Mouse (Mus musculus): ENCODE measurements around the gene Ankrd31. TPM values are rescaled to one million over a fixed set of nuclear protein-coding genes. Genes with fewer than 3 reads are reported as not detected.

The Ankrd31 gene
- not detected in 2 replicates for polyA plus RNA-seq (2016; fragmentation: Nextera tagmentation; extraction: Ambion mirVana)

DNA sequence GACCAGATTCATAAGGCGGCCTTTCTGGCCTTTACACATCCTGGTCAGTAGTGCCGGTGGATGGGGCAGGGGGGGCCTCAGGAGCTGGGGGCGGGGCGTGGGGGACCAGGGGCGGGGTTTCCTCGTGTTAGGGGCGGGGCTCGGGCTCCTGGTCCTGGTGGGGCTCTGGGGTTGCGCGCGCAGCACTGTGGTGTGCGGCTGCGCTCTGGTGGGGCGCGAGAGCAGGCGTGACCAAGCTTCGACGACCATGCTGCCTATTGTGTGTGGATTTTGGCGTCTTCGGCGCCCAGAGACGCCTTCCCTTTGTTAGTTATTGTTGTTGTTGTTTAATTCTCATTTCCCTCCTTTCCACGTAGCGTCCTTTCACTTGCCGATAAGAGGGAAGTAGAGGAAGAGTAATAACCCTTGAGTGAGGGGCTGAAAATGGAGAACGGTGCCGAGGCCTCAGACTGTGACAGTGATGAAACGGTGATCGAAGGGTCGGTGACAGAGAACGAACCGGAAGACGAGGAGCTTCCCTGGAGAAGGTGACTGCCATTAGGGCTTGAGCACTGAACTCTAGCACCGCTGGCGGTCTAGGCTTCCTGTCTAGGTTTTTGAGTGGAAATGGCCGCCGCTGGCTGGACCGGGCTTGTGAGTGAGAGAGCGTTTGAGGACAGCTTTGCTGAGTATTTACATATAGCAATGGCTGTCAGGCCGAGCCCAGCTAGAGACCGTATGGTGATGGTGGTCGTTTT, at the start of gene Ankrd31:
Ankrd31 (plus strand) TSS at position 164 of the 737 bp plus-strand sequence.
- no peak for ATAC-seq (ENCODE audit: low FRiP score)
- Histone ChIP-seq H3K4me3 (replicated peaks) (no peak within 1 kb of the TSS), H3K4me1 (no peaks in the 10 kb centered on the region), H3K9ac (no peak within 1 kb of the TSS), H3K4me2 (no peak within 1 kb of the TSS), H3K36me3 (replicated peaks) (no peaks in the 10 kb centered on the region), H3K9me3 (no peaks in the 10 kb centered on the region), H3K27ac (no peak within 1 kb of the TSS), H3K27me3 (no peaks in the 10 kb centered on the region)
- 90% methylated on average over 42 of the region's 42 CpGs for whole genome bisulfite sequencing

GRCm38 (mm10) chr13:96702567-96703278, 45.3 kb upstream of the Ankrd31 start:
- 76% methylated on average over 9 of the region's 9 CpGs for WGBS
- Histone ChIP-seq H3K4me3 (replicated peaks) (no peak overlapping the region), H3K4me1 (no peaks in the 10 kb centered on the region), H3K36me3 (replicated peaks) (no peaks in the 10 kb centered on the region), H3K27ac (no peak overlapping the region), H3K9me3 (no peaks in the 10 kb centered on the region), H3K27me3 (no peaks in the 10 kb centered on the region), H3K4me2 (no peak overlapping the region), H3K9ac (no peak overlapping the region)
- no peak for ATAC-seq (ENCODE audit: low FRiP score)

DNA sequence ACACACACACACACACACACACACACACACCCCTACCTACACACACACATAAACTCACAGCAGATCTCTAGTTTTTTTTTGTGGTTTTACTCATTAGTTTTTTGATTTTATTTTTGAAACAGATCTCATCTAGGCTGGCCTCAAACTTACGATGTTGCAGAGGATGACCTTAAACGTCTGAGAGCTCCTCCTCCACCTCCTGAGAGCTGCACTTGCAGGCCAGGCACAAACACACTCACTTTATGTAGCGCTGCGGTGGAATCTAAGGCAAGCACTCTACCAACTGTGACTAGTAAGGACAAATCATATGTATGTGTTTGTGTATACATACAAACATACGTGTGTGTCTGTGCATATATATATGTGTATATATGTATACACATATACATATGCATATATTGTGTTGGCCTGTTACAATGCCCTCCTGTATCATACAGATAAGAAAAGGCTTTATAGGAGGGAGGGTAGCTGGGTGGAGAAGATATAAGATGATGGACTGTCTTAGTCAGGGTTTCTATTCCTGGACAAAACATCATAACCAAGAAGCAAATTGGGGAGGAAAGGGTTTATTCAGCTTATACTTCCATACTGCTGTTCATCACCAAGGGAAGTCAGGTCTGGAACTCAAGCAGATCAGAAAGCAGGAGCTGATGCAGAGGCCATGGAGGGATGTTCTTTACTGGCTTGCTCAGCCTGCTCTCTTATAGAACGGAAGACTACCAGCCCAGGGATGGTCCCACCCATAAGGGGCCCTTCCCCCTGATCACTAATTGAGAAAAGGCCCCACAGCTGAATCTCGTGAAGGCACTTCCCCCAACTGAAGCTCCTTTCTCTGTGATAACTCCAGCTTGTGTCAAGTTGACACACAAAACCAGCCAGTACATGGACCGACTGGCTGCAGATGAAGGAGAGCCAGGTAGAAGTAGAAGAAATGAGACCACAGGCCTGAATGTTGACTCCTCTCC, 38.5 kb upstream of the Ankrd31 start:
- no peak for ATAC-seq (ENCODE audit: low FRiP score)
- no peaks in the 10 kb centered on the region for H3K4me1 ChIP-seq
- H3K9ac ChIP-seq: no peak overlapping the region
- no peaks in the 10 kb centered on the region for H3K27me3 ChIP-seq
- H3K4me2 ChIP-seq: no peak overlapping the region
- H3K9me3 ChIP-seq: no peaks in the 10 kb centered on the region
- no peaks in the 10 kb centered on the region for H3K36me3 ChIP-seq (replicated peaks)
- WGBS: 79% methylated on average over 8 of the region's 8 CpGs
- H3K4me3 ChIP-seq (replicated peaks): no peak overlapping the region
- no peak overlapping the region for H3K27ac ChIP-seq

GRCm38 (mm10) chr13:96716311-96716710, 31.8 kb upstream of the Ankrd31 start:
- no peak overlapping the region for H3K27ac ChIP-seq
- H3K9me3 ChIP-seq: no peaks in the 10 kb centered on the region
- H3K4me3 ChIP-seq (replicated peaks): no peak overlapping the region
- H3K36me3 ChIP-seq (replicated peaks): no peaks in the 10 kb centered on the region
- no peaks in the 10 kb centered on the region for H3K4me1 ChIP-seq
- WGBS: 96% methylated on average over 2 of the region's 2 CpGs
- H3K9ac ChIP-seq: no peak overlapping the region
- no peak overlapping the region for H3K4me2 ChIP-seq
- no peaks in the 10 kb centered on the region for H3K27me3 ChIP-seq
- no peak for ATAC-seq (ENCODE audit: low FRiP score)

DNA sequence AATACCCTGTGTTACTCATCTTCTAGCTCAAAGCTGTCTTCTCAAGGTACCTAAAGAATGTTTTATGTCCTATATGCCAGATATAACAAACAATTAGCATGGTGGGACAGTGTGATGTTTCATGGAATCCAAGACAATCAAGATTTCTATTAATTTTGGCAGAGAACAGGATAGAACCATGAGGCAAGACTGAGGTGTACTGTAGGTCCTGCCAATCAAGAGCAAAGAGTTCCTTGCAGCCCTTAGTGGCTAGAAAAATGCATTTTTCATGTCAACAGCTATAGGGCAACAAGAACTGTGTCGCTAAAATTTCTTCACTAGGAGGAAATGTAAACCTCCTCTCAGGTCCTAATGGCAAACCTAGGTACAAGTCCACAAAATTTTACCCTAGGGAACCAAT, 30.3 kb upstream of the Ankrd31 start:
- 55% methylated on average over 1 of the region's 1 CpGs for WGBS
- no peak overlapping the region for H3K27ac ChIP-seq
- no peak overlapping the region for H3K9ac ChIP-seq
- no peak for ATAC-seq (ENCODE audit: low FRiP score)
- H3K4me1 ChIP-seq: no peaks in the 10 kb centered on the region
- H3K9me3 ChIP-seq: no peaks in the 10 kb centered on the region
- no peaks in the 10 kb centered on the region for H3K36me3 ChIP-seq (replicated peaks)
- no peak overlapping the region for H3K4me2 ChIP-seq
- H3K4me3 ChIP-seq (replicated peaks): no peak overlapping the region
- H3K27me3 ChIP-seq: no peaks in the 10 kb centered on the region

- Histone ChIP-seq H3K36me3 (replicated peaks) (no peaks in the 10 kb centered on the region), H3K27ac (no peak overlapping the region), H3K9me3 (no peaks in the 10 kb centered on the region), H3K4me2 (no peak overlapping the region), H3K27me3 (no peaks in the 10 kb centered on the region), H3K4me1 (no peaks in the 10 kb centered on the region), H3K9ac (no peak overlapping the region), H3K4me3 (replicated peaks) (no peak overlapping the region)
- 80% methylated on average over 2 of the region's 2 CpGs for WGBS
- ATAC-seq (ENCODE audit: low FRiP score): no peak
Observed at GRCm38 (mm10) chr13:96720003-96720402, 28.1 kb upstream of the Ankrd31 start.

- H3K36me3 ChIP-seq (replicated peaks): no peaks in the 10 kb centered on the region
- H3K9ac ChIP-seq: no peak overlapping the region
- H3K27ac ChIP-seq: no peak overlapping the region
- H3K4me1 ChIP-seq: no peaks in the 10 kb centered on the region
- no peaks in the 10 kb centered on the region for H3K27me3 ChIP-seq
- 85% methylated on average over 7 of the region's 7 CpGs for WGBS
- H3K4me3 ChIP-seq (replicated peaks): no peak overlapping the region
- H3K4me2 ChIP-seq: no peak overlapping the region
- H3K9me3 ChIP-seq: no peaks in the 10 kb centered on the region
- ATAC-seq (ENCODE audit: low FRiP score): no peak
Observed at GRCm38 (mm10) chr13:96728289-96728688, 19.8 kb upstream of the Ankrd31 start.

- no peaks in the 10 kb centered on the region for H3K4me1 ChIP-seq
- H3K4me2 ChIP-seq: no peak overlapping the region
- no peak overlapping the region for H3K9ac ChIP-seq
- H3K9me3 ChIP-seq: no peaks in the 10 kb centered on the region
- no peak overlapping the region for H3K27ac ChIP-seq
- no peaks in the 10 kb centered on the region for H3K27me3 ChIP-seq
- no peak for ATAC-seq (ENCODE audit: low FRiP score)
- no peak overlapping the region for H3K4me3 ChIP-seq (replicated peaks)
- WGBS: 91% methylated on average over 5 of the region's 5 CpGs
- no peaks in the 10 kb centered on the region for H3K36me3 ChIP-seq (replicated peaks)
Observed at GRCm38 (mm10) chr13:96729146-96729545, 18.9 kb upstream of the Ankrd31 start.

DNA sequence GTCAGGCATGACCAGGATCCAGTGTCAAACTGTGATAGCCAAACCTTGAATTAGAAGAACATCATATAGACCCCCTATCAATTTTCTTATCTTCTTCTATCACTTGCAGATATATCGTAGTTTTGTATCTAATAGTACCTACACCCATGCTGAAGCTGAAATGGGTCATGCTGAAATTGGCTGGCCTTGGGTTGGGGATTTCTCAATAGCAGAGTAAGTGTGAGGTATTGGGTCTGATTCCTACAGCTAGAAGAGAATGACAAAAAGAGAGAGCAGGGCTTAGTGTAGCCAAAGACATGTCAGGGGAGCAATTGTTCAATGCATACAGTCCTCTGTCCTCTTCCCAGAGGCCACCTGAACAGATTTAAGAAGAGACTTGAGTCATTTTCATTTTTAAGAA, 18.0 kb upstream of the Ankrd31 start:
- Histone ChIP-seq H3K27ac (no peak overlapping the region), H3K4me3 (replicated peaks) (no peak overlapping the region), H3K36me3 (replicated peaks) (no peaks in the 10 kb centered on the region), H3K27me3 (no peaks in the 10 kb centered on the region), H3K9ac (no peak overlapping the region), H3K9me3 (no peaks in the 10 kb centered on the region), H3K4me1 (no peaks in the 10 kb centered on the region), H3K4me2 (no peak overlapping the region)
- no peak for ATAC-seq (ENCODE audit: low FRiP score)
- WGBS: 100% methylated on average over 1 of the region's 1 CpGs

DNA sequence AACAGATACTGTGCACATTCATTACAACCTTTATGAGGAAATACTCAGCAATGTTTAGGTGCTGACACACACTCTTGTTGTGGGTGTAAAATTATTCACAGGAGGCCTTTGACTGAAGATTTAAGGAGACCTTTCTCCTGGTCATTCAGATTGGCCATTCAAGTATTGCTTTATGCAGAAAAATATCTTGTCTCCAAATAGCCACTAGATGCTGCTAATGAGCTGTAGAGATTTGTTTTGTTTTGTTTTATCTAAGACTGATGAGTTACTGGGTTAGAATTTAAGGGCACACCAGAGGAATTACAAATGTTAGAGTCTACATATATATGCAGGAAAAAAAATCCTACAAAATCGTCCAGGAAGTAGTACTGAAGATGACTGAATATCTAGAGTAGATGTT, 12.9 kb upstream of the Ankrd31 start:
- H3K36me3 ChIP-seq (replicated peaks): no peaks in the 10 kb centered on the region
- H3K9me3 ChIP-seq: no peaks in the 10 kb centered on the region
- H3K27ac ChIP-seq: no peak overlapping the region
- no peak for ATAC-seq (ENCODE audit: low FRiP score)
- no peak overlapping the region for H3K9ac ChIP-seq
- H3K27me3 ChIP-seq: no peaks in the 10 kb centered on the region
- no peak overlapping the region for H3K4me3 ChIP-seq (replicated peaks)
- no peak overlapping the region for H3K4me2 ChIP-seq
- 41% methylated on average over 1 of the region's 1 CpGs for WGBS
- H3K4me1 ChIP-seq: no peaks in the 10 kb centered on the region

DNA sequence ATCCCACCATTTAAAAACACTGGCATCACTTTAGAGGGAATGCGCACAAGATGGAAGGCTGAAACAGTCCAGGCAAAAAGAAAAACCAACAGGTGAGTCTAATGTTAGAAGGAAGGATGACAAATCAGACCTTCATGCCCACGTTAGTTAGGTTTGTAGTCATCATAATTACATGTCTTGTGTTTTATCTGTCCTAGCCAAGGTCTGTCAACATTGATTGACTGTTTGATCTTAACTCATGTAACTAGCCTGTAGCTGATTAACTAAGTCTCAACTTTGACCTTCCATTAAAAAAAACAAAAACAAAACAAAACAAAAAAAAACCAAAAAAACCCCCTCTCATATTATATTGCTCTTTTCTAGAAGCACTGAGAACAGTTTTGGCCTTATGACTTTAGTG, 7.9 kb upstream of the Ankrd31 start:
- H3K9me3 ChIP-seq: no peaks in the 10 kb centered on the region
- H3K9ac ChIP-seq: no peak overlapping the region
- H3K4me2 ChIP-seq: no peak overlapping the region
- H3K27me3 ChIP-seq: no peaks in the 10 kb centered on the region
- H3K4me1 ChIP-seq: no peaks in the 10 kb centered on the region
- ATAC-seq (ENCODE audit: low FRiP score): no peak
- H3K4me3 ChIP-seq (replicated peaks): no peak overlapping the region
- H3K27ac ChIP-seq: no peak overlapping the region
- no peaks in the 10 kb centered on the region for H3K36me3 ChIP-seq (replicated peaks)
- WGBS: 89% methylated on average over 2 of the region's 2 CpGs

GRCm38 (mm10) chr13:96742871-96743270, 5.2 kb upstream of the Ankrd31 start:
- no peaks in the 10 kb centered on the region for H3K27me3 ChIP-seq
- ATAC-seq (ENCODE audit: low FRiP score): no peak
- no peaks in the 10 kb centered on the region for H3K4me1 ChIP-seq
- WGBS: 94% methylated on average over 2 of the region's 2 CpGs
- H3K36me3 ChIP-seq (replicated peaks): no peaks in the 10 kb centered on the region
- H3K27ac ChIP-seq: no peak overlapping the region
- H3K4me3 ChIP-seq (replicated peaks): no peak overlapping the region
- H3K9ac ChIP-seq: no peak overlapping the region
- no peaks in the 10 kb centered on the region for H3K9me3 ChIP-seq
- H3K4me2 ChIP-seq: no peak overlapping the region
